Mouse (Mus musculus): ENCODE results near the gene Tyw3.
A peak's percentile ranks its signal among the peaks of the same experiment; 100 is the strongest.

GRCm38 (mm10) chr3:154572341-154572972, 24.4 kb downstream of the Tyw3 start:
- TF ChIP-seq EP300 (IDR thresholded peaks at IDR 0.05; ENCODE audit: insufficient read depth, low read depth, low read length) (no peak), CTCF (IDR thresholded peaks at IDR 0.05; ENCODE audit: low read depth, low read length) (peak; percentile 84), POLR2A (IDR thresholded peaks at IDR 0.05; ENCODE audit: insufficient read depth, low read length) (no peak)
